In the genomic region with DNA sequence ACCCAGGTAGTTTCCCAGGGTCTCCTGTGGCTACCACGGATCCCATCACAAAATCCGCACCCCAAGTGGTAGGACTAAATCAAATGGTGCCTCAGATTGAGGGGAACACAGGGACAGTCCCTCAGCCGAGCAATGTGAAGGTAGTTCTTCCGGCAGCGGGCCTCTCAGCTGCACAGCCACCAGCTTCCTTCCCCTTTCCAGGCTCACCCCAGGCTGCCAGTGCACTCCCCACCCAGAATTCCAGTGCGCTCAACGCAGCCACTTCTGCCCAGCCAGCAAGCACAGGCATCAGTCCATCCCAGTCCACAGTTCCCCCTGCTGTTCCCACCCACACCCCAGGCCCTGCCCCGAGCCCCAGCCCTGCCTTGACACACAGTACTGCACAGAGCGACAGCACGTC, we compare ENCODE assay signal across 14 mouse cellular contexts. TPM values are rescaled to one million over a fixed set of nuclear protein-coding genes. Genes with fewer than 3 reads are reported as not detected.
DNase-seq lines count a peak whose midpoint lies in the region; ATAC-seq and TF ChIP-seq lines count a peak whose summit lies in the region.
"Had no signal": no experiment of that assay in that cellular context is flagged by ENCODE, and none has a peak within 500 bp of the region (broad histone marks: within the 10 kb centered on the region; RNA-seq: fewer than 3 reads in every experiment).

No protein-coding gene starts in this region.

- H3K36me3 ChIP-seq in intestine, embryonic 14.5 days (ENCODE audit: control insufficient read depth, insufficient read depth, low read length) = peaks cover 60% of the 10 kb centered on the region
- H3K36me3 ChIP-seq in intestine, postnatal 0 days (ENCODE audit: control insufficient read depth, insufficient read depth) = peaks cover 59% of the 10 kb centered on the region
- peaks cover 98% of the 10 kb centered on the region for H3K36me3 ChIP-seq in megakaryocyte, embryonic 14.5 days (replicated peaks; ENCODE audit: low read length)

- ATAC-seq in intestine, embryonic 14.5 days (replicated peaks; ENCODE audit: low FRiP score, low TSS enrichment, low read depth) = no peak
- no peak for ATAC-seq in intestine, postnatal 0 days
- ATAC-seq: intestine, embryonic 15.5 days had no signal

- H3K9ac ChIP-seq in intestine, embryonic 14.5 days (ENCODE audit: low read length) = no peak overlapping the region
- H3K9ac ChIP-seq in intestine, postnatal 0 days (ENCODE audit: low read depth, low read length) = no peak overlapping the region
- H3K9ac ChIP-seq: embryonic facial prominence, embryonic 15.5 days; intestine, embryonic 15.5 days; limb, embryonic 15.5 days; midbrain, embryonic 12.5 days had no signal

- no peaks in the 10 kb centered on the region for H3K27me3 ChIP-seq in intestine, embryonic 14.5 days (replicated peaks; ENCODE audit: control insufficient read depth, insufficient read depth, low read length)
- H3K27me3 ChIP-seq in intestine, postnatal 0 days (replicated peaks; ENCODE audit: control insufficient read depth, insufficient read depth, low read length) = no peaks in the 10 kb centered on the region
- no peaks in the 10 kb centered on the region for H3K27me3 ChIP-seq in megakaryocyte, embryonic 14.5 days (replicated peaks)
- H3K27me3 ChIP-seq: embryonic facial prominence, embryonic 15.5 days; intestine, embryonic 15.5 days; limb, embryonic 15.5 days; midbrain, embryonic 12.5 days; Patski had no signal

- no peaks in the 10 kb centered on the region for H3K9me3 ChIP-seq in intestine, embryonic 14.5 days (ENCODE audit: control insufficient read depth, low read length)
- H3K9me3 ChIP-seq in intestine, postnatal 0 days (ENCODE audit: control insufficient read depth) = no peaks in the 10 kb centered on the region
- no peaks in the 10 kb centered on the region for H3K9me3 ChIP-seq in megakaryocyte, embryonic 14.5 days
- H3K9me3 ChIP-seq: embryonic facial prominence, embryonic 15.5 days; intestine, embryonic 15.5 days; limb, embryonic 15.5 days; midbrain, embryonic 12.5 days had no signal

- H3K27ac ChIP-seq in intestine, embryonic 14.5 days (ENCODE audit: low read depth) = no peak overlapping the region
- no peak overlapping the region for H3K27ac ChIP-seq in intestine, postnatal 0 days (ENCODE audit: low read depth, low read length)
- H3K27ac ChIP-seq in bone marrow, adult 2 months (ENCODE audit: control insufficient read depth, insufficient read depth, low read depth, low read length, poor library complexity) = peak overlapping the region; percentile 17; the same call in 1 of the 2 replicates
- H3K27ac ChIP-seq: embryonic facial prominence, embryonic 15.5 days; intestine, embryonic 15.5 days; limb, embryonic 15.5 days; midbrain, embryonic 12.5 days had no signal

- no peak for TF ChIP-seq CTCF in intestine, postnatal 0 days (IDR thresholded peaks at IDR 0.05; ENCODE audit: low read depth)
- no peak for TF ChIP-seq CTCF in bone marrow, adult 2 months (IDR thresholded peaks at IDR 0.05; ENCODE audit: control insufficient read depth, insufficient read depth, low read length)

- H3K4me1 ChIP-seq in intestine, embryonic 14.5 days (replicated peaks; ENCODE audit: control insufficient read depth, insufficient read depth, low read length) = no peaks in the 10 kb centered on the region
- no peaks in the 10 kb centered on the region for H3K4me1 ChIP-seq in intestine, postnatal 0 days (replicated peaks; ENCODE audit: control insufficient read depth, insufficient read depth, low read length)
- peaks cover 11% of the 10 kb centered on the region for H3K4me1 ChIP-seq in bone marrow, adult 2 months (ENCODE audit: control insufficient read depth, insufficient read depth, low read length)
- H3K4me1 ChIP-seq in megakaryocyte, embryonic 14.5 days = peaks cover 58% of the 10 kb centered on the region
- H3K4me1 ChIP-seq: embryonic facial prominence, embryonic 15.5 days; intestine, embryonic 15.5 days; midbrain, embryonic 12.5 days had no signal

- 0 out of 2 replicates have a peak, but pooled peaks have one; percentile 25 for TF ChIP-seq POLR2A in bone marrow, adult 2 months (IDR thresholded peaks at IDR 0.05; ENCODE audit: borderline replicate concordance, control insufficient read depth, low read depth, low read length)

- no peak overlapping the region for H3K4me2 ChIP-seq in intestine, embryonic 14.5 days (ENCODE audit: low read length)
- no peak overlapping the region for H3K4me2 ChIP-seq in intestine, postnatal 0 days (replicated peaks; ENCODE audit: low read depth)
- H3K4me2 ChIP-seq: embryonic facial prominence, embryonic 15.5 days; intestine, embryonic 15.5 days; limb, embryonic 15.5 days; midbrain, embryonic 12.5 days had no signal

- 94% methylated on average over 10 of the region's 10 CpGs for WGBS in intestine, embryonic 14.5 days
- 92% methylated on average over 10 of the region's 10 CpGs for WGBS in intestine, postnatal 0 days
- WGBS in bone marrow, adult 2 months = 23% methylated on average over 10 of the region's 10 CpGs

- no peak overlapping the region for H3K4me3 ChIP-seq in intestine, embryonic 14.5 days (ENCODE audit: low read depth, low read length)
- no peak overlapping the region for H3K4me3 ChIP-seq in intestine, postnatal 0 days (ENCODE audit: low read depth, low read length)
- no peak overlapping the region for H3K4me3 ChIP-seq in bone marrow, adult 2 months (replicated peaks; ENCODE audit: control insufficient read depth, low read depth, low read length)
- H3K4me3 ChIP-seq in megakaryocyte, embryonic 14.5 days (replicated peaks) = peak overlapping the region; percentile 15
- H3K4me3 ChIP-seq: embryonic facial prominence, embryonic 15.5 days; intestine, embryonic 15.5 days; limb, embryonic 15.5 days; midbrain, embryonic 12.5 days had no signal

- DNase-seq in intestine, embryonic 14.5 days (ENCODE audit: low spot score) = peak; percentile 39
- DNase-seq in B cell, adult 2 months = peak; percentile 59 to 63
- no peak for DNase-seq in T-cell, adult 2 months (ENCODE audit: low spot score)
- DNase-seq in yolk sac, embryonic 10.5 days (ENCODE audit: low spot score) = no peak
- DNase-seq: heart, postnatal 10 days; thymus, postnatal 14 days had no signal

RNA-seq across cellular contexts. Expression of a gene that starts 40.1 kb away (rescaled TPM):
- 3.5 and 4.0 TPM in 2 replicates for polyA plus RNA-seq in intestine, embryonic 14.5 days (2014; fragmentation: Nextera tagmentation; extraction: Ambion mirVana)
- polyA plus RNA-seq in intestine, postnatal 0 days (2015; fragmentation: Nextera tagmentation; extraction: Ambion mirVana) = 1.5 and 1.6 TPM in 2 replicates
- polyA plus RNA-seq in bone marrow, adult 2 months (2011; ENCODE audit: insufficient read depth, insufficient read length, low replicate concordance, missing spikeins) = 4.3 and 8.1 TPM in 2 replicates
- polyA plus RNA-seq in megakaryocyte, embryonic 14.5 days (2012; ENCODE audit: insufficient read depth, low replicate concordance) = 3.8 and 5.2 TPM in 2 replicates

Comparison
In these comparisons a context has a peak if more than half of its experiments do, and no peak if none do; other contexts are left out.
1. DNase-seq: peak in intestine, embryonic 14.5 days (single experiment) and B cell, adult 2 months (2 of 2); none in T-cell, adult 2 months (single experiment) and yolk sac, embryonic 10.5 days (single experiment).